Comparison of ENCODE assay signal across 18 mouse cellular contexts in the genomic region with DNA sequence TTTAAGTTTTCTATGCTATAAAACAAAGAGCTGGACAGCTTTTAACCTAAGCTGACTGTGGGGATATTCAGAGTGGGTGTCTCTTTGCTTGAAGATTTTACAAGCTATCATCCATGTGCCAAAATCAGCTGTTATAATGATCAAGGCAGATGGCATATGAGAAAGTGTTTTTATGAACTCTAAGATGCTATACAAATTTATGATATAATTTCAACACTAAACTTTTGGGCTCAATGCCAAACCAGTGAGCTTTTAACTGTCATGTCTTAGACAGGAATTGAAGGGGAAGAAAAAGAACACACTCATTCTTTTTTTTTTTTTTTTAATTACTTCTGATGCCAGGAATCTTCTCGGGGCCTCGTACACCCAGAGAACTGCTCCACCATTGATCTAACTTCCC. TPM values are rescaled to one million over a fixed set of nuclear protein-coding genes. Genes with fewer than 3 reads are reported as not detected.
"Had no signal": no experiment of that assay in that cellular context is flagged by ENCODE, and none has a peak within 500 bp of the region (broad histone marks: within the 10 kb centered on the region; RNA-seq: fewer than 3 reads in every experiment).

No protein-coding gene starts in this region.

- DNase-seq: kidney, postnatal 10 days; kidney, postnatal 4 days; liver; liver, embryonic 13.5 days; lung, postnatal 36 days; right cerebral cortex, postnatal 25 days; thymus, adult 18-20 months; thymus, postnatal 14 days had no signal

- H3K4me1 ChIP-seq: limb, embryonic 12.5 days had no signal

- ATAC-seq: liver, postnatal 0 days; midbrain, embryonic 13.5 days had no signal

- H3K9ac ChIP-seq: limb, embryonic 12.5 days; liver, embryonic 13.5 days; liver, postnatal 0 days; midbrain, embryonic 13.5 days had no signal

- H3K9me3 ChIP-seq: limb, embryonic 12.5 days; liver, embryonic 13.5 days; midbrain, embryonic 13.5 days had no signal

- H3K4me3 ChIP-seq: left cerebral cortex, adult 2 months; limb, embryonic 12.5 days; liver, embryonic 13.5 days; midbrain, embryonic 13.5 days had no signal

- H3K4me2 ChIP-seq: limb, embryonic 12.5 days; liver, embryonic 13.5 days; midbrain, embryonic 13.5 days had no signal

- H3K27ac ChIP-seq: left cerebral cortex, adult 2 months; limb, embryonic 12.5 days; liver, embryonic 13.5 days; midbrain, embryonic 13.5 days had no signal

- H3K36me3 ChIP-seq: limb, embryonic 12.5 days; midbrain, embryonic 13.5 days had no signal

- H3K27me3 ChIP-seq: limb, embryonic 12.5 days; liver, embryonic 13.5 days had no signal

RNA-seq across cellular contexts. Expression of a gene that starts 34.9 kb away (rescaled TPM):
- total RNA-seq: megakaryocyte progenitor cell, adult 5-6 weeks; midbrain, postnatal 0 days had no signal
- polyA plus RNA-seq: kidney, embryonic 14.5 days; liver, embryonic 13.5 days; liver, postnatal 0 days; lung, embryonic 16.5 days; midbrain, embryonic 13.5 days; midbrain, postnatal 0 days; neural tube, embryonic 14.5 days; stomach, embryonic 16.5 days had no signal

RNA-seq across cellular contexts. Expression of a gene that starts 47.1 kb away (rescaled TPM):
- total RNA-seq: midbrain, postnatal 0 days had no signal
- polyA plus RNA-seq: midbrain, embryonic 13.5 days; neural tube, embryonic 14.5 days had no signal
